Mouse (Mus musculus): ENCODE measurements around the gene Tceal5. TPM values are rescaled to one million over a fixed set of nuclear protein-coding genes. Genes with fewer than 3 reads are reported as not detected.

Tceal5 gene
- polyA plus RNA-seq, 1 experiment from 2014 or later = 2.8 TPM

DNA sequence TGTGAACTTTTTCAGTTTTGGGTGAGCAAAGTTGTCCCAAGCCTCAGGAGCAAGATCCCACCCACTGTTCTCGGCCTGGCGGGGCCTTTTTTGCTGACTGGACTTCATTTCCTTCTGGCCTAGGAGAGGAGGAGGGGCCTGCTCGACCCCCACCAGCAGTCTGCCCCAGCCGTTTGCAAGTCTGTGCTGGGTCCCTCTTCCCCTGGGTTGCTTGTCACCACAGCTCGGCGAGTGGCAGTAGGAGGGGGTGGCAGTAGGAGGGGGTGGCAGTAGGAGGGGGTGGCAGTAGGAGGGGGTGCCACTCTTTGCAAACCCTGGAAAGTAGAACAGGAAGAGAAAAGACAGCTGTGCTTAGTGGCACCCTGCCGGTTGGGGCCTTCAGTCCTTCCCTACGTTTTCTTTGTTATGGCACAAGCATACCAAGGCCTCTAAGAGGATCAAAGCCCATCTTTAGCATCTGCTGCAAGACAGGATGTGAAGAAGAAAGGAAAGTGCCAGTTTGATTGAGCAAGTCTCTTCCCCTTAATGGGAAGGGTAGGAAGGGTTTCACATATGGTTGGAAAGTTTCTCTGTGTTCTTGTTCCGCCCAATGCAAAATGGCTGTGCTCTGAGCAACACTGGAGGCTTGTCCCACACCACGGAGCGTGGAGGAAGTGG, 22.7 kb downstream of the Tceal5 start:
- no peak for ATAC-seq (ENCODE audit: low FRiP score, low TSS enrichment)
- Histone ChIP-seq H3K27me3 (ENCODE audit: insufficient read depth, low read length) (peaks cover 21% of the 10 kb centered on the region; the same call in 1 of the 2 replicates), H3K4me2 (replicated peaks; ENCODE audit: low read depth, low read length) (no peak overlapping the region), H3K27ac (ENCODE audit: low read length) (no peak overlapping the region), H3K36me3 (ENCODE audit: insufficient read depth, low read length) (no peaks in the 10 kb centered on the region), H3K4me3 (ENCODE audit: low read length) (no peak overlapping the region), H3K9ac (replicated peaks; ENCODE audit: low read length) (no peak overlapping the region), H3K4me1 (ENCODE audit: insufficient read depth, low read length) (no peaks in the 10 kb centered on the region), H3K9me3 (ENCODE audit: low read length) (no peaks in the 10 kb centered on the region)
- WGBS = 29% methylated on average over 11 of the region's 11 CpGs

DNA sequence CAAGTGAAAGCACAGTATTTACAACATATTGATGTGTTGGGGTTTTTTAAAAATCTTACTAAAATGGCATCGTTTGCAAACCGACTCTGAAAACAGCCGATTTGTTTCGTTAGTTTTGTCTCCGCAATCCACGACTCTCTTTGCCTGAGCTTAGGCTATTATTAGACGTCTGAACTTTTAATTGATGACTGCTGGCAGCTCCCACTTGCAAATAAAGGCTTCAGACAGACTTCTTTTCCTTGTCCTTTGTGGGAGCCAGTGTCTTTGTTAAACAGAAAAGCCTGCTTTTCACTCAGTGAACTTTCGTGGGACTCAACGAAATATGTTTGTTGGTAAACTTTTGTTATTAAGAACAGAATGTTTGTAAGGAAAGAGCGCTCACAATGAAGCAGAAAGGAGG, 30.9 kb downstream of the Tceal5 start:
- Histone ChIP-seq H3K27me3 (ENCODE audit: insufficient read depth, low read length) (peaks cover 3% of the 10 kb centered on the region; the same call in 1 of the 2 replicates), H3K27ac (ENCODE audit: low read length) (0 out of 2 replicates have a peak overlapping the region, but pooled peaks have one; percentile 36), H3K9me3 (ENCODE audit: low read length) (no peaks in the 10 kb centered on the region), H3K4me2 (replicated peaks; ENCODE audit: low read depth, low read length) (peak overlapping the region; percentile 52), H3K4me3 (ENCODE audit: low read length) (peak overlapping the region; percentile 67), H3K9ac (replicated peaks; ENCODE audit: low read length) (peak overlapping the region; percentile 29; the same call in 1 of the 2 replicates), H3K4me1 (ENCODE audit: insufficient read depth, low read length) (0 out of 2 replicates have a peak, but pooled peaks cover 3% of the 10 kb centered on the region), H3K36me3 (ENCODE audit: insufficient read depth, low read length) (peaks cover 7% of the 10 kb centered on the region; the same call in 1 of the 2 replicates)
- ATAC-seq (ENCODE audit: low FRiP score, low TSS enrichment) = no peak
- WGBS = 23% methylated on average over 10 of the region's 10 CpGs

DNA sequence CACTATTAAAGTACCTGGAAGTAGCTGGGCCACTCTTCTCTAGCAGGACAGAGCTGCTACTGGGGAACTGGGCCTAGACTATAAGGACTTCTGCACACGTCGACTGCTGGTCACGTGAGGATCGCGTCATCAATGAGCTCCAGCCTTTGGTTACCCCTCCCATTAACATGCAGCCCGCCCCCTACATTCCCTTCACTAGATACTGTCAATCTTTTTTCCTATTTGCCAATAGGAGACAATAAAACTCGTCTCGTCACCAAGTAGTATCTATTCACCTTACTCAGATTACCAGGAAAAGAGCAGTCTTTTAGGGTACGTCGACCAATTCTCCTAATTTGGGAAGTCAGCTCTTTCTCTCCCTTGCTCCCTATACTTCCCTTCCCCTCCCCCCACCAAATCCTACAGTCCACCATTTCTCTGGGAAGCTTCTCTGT, 31.5 kb downstream of the Tceal5 start, which contains the start of gene Tceal8:
TSS of gene Tceal8 (minus strand) at position 225 of the 434 bp plus-strand sequence.
- peak within 1 kb of the TSS; percentile 82 for H3K27ac ChIP-seq (ENCODE audit: low read length)
- peak within 1 kb of the TSS; percentile 52 for H3K4me2 ChIP-seq (replicated peaks; ENCODE audit: low read depth, low read length)
- peaks cover 7% of the 10 kb centered on the region; the same call in 1 of the 2 replicates for H3K36me3 ChIP-seq (ENCODE audit: insufficient read depth, low read length)
- H3K4me3 ChIP-seq (ENCODE audit: low read length) = peak within 1 kb of the TSS; percentile 67
- H3K4me1 ChIP-seq (ENCODE audit: insufficient read depth, low read length) = 0 out of 2 replicates have a peak, but pooled peaks cover 3% of the 10 kb centered on the region
- WGBS = 20% methylated on average over 10 of the region's 10 CpGs
- peak; percentile 97 for ATAC-seq (ENCODE audit: low FRiP score, low TSS enrichment)
- H3K9me3 ChIP-seq (ENCODE audit: low read length) = no peaks in the 10 kb centered on the region
- H3K27me3 ChIP-seq (ENCODE audit: insufficient read depth, low read length) = peaks cover 3% of the 10 kb centered on the region; the same call in 1 of the 2 replicates
- peak within 1 kb of the TSS; percentile 81 for H3K9ac ChIP-seq (replicated peaks; ENCODE audit: low read length)

DNA sequence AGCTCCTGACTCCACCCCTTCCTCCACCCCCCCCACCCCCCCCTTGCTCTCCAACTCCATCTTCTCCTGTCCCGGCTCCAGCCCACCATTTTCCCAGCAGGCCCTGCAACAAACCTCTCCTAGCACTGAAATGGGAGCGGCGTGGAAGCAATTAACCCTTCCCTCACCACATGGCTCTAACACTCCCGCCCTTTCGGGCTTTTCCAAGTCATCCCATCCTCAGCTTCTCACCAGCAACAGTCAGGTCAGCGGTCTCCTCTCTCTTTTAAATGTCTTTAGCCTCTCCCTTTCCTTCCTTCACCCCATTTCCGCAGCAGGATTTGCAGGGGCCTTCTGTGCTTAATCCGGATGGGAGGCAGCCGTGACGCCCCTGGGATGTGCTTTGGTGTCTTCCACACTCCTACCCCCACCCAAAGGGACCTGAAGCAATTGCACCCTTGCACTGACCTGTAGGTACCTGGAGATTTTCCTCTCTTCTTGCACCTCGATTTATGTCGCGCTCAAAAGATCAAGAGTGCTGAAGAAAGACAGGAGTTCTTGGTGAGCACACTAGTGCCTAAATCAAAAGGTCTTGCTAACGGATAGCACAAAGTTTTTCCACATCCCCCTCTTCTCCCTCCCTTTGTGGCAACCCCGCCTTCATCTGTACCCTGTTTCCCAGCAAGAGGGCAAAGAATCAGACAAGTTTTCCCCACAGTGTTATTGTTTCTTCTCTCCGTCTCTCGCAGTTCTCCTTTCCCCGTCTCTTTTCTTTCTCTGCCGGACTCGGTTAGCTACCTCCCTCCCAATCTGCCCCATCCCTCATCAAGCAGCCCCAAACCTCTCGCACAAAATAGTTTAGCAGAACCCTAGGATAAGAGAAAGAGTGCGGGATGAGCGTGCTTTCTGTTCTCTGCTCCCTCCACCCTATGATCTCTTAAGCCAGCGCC, 32.2 kb downstream of the Tceal5 start:
- Histone ChIP-seq H3K27me3 (ENCODE audit: insufficient read depth, low read length) (peaks cover 5% of the 10 kb centered on the region; the same call in 1 of the 2 replicates), H3K4me2 (replicated peaks; ENCODE audit: low read depth, low read length) (peak overlapping the region; percentile 50), H3K4me3 (ENCODE audit: low read length) (peak overlapping the region; percentile 67), H3K27ac (ENCODE audit: low read length) (peak overlapping the region; percentile 82), H3K9me3 (ENCODE audit: low read length) (no peaks in the 10 kb centered on the region), H3K4me1 (ENCODE audit: insufficient read depth, low read length) (0 out of 2 replicates have a peak, but pooled peaks cover 3% of the 10 kb centered on the region), H3K36me3 (ENCODE audit: insufficient read depth, low read length) (peaks cover 7% of the 10 kb centered on the region; the same call in 1 of the 2 replicates), H3K9ac (replicated peaks; ENCODE audit: low read length) (peak overlapping the region; percentile 81)
- WGBS = 23% methylated on average over 24 of the region's 24 CpGs
- peak; percentile 82 for ATAC-seq (ENCODE audit: low FRiP score, low TSS enrichment)

DNA sequence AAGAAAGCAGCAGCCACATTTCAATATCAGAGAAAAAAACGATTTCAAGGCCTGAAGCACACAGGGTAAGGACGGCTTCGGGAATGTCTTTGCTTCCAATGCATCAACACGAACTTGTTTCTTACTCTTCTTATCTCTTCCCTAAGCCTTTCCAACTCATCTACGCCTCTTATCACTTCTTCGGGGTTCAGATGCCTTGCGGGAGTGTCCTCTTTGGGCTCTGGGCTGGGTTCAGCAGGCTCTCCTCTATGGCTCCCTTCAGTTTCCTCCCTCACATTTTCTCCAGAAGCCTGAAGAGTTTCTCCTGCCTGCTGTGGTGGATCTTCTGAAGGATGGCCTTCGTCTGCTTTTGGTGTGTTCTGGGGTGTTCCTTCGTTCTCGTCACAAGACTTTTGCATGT, 33.1 kb downstream of the Tceal5 start:
- peak overlapping the region; percentile 50 for H3K4me2 ChIP-seq (replicated peaks; ENCODE audit: low read depth, low read length)
- peaks cover 7% of the 10 kb centered on the region; the same call in 1 of the 2 replicates for H3K36me3 ChIP-seq (ENCODE audit: insufficient read depth, low read length)
- H3K4me1 ChIP-seq (ENCODE audit: insufficient read depth, low read length) = 0 out of 2 replicates have a peak, but pooled peaks cover 3% of the 10 kb centered on the region
- no peak overlapping the region for H3K27ac ChIP-seq (ENCODE audit: low read length)
- 0 out of 2 replicates have a peak overlapping the region, but pooled peaks have one; percentile 26 for H3K9ac ChIP-seq (replicated peaks; ENCODE audit: low read length)
- no peak for ATAC-seq (ENCODE audit: low FRiP score, low TSS enrichment)
- H3K4me3 ChIP-seq (ENCODE audit: low read length) = peak overlapping the region; percentile 67
- WGBS = 65% methylated on average over 10 of the region's 10 CpGs
- H3K27me3 ChIP-seq (ENCODE audit: insufficient read depth, low read length) = peaks cover 6% of the 10 kb centered on the region; the same call in 1 of the 2 replicates
- no peaks in the 10 kb centered on the region for H3K9me3 ChIP-seq (ENCODE audit: low read length)

Small RNA genes within 50 kb of the gene (microRNA-seq; reads per million reads assigned to microRNA genes)
- not detected for gene Mir6383

Other genes starting within 250 kb of the Tceal5 start
- gene Arxes2, start 210.1 kb downstream of the Tceal5 start, polyA plus RNA-seq (2015; fragmentation: Nextera tagmentation; extraction: Ambion mirVana) = 80.6 and 94.3 TPM in 2 replicates
- gene Arxes1, start 170.5 kb downstream of the Tceal5 start, polyA plus RNA-seq (2015; fragmentation: Nextera tagmentation; extraction: Ambion mirVana) = 33.4 and 34.7 TPM in 2 replicates
- 75.2 and 81.8 TPM in 2 replicates for gene Bex2, start 135.6 kb downstream of the Tceal5 start, polyA plus RNA-seq (2015; fragmentation: Nextera tagmentation; extraction: Ambion mirVana)
- not detected in 2 replicates for gene Nxf3, start 118.6 kb downstream of the Tceal5 start, polyA plus RNA-seq (2015; fragmentation: Nextera tagmentation; extraction: Ambion mirVana)
- 51.8 and 56.4 TPM in 2 replicates for gene Bex4, start 64.9 kb downstream of the Tceal5 start, polyA plus RNA-seq (2015; fragmentation: Nextera tagmentation; extraction: Ambion mirVana)
- 159 and 170 TPM in 2 replicates for gene Tceal8, start 31.5 kb downstream of the Tceal5 start, polyA plus RNA-seq (2015; fragmentation: Nextera tagmentation; extraction: Ambion mirVana)
- 5.2 and 6.1 TPM in 2 replicates for gene Tceal7, start 10.9 kb upstream of the Tceal5 start, polyA plus RNA-seq (2015; fragmentation: Nextera tagmentation; extraction: Ambion mirVana)
- 75.7 and 81.3 TPM in 2 replicates for gene Bex1, start 11.6 kb upstream of the Tceal5 start, polyA plus RNA-seq (2015; fragmentation: Nextera tagmentation; extraction: Ambion mirVana)
- gene Tceal9, start 41.2 kb upstream of the Tceal5 start, polyA plus RNA-seq (2015; fragmentation: Nextera tagmentation; extraction: Ambion mirVana) = 471 and 473 TPM in 2 replicates
- 441 and 452 TPM in 2 replicates for gene Bex3, start 66.4 kb upstream of the Tceal5 start, polyA plus RNA-seq (2015; fragmentation: Nextera tagmentation; extraction: Ambion mirVana)